Mouse (Mus musculus) E14TG2a.4 (cell line): ENCODE results near the gene Gnb4.

Source experiments
- CTCF ChIP-seq: conservative IDR thresholded peaks from 2 replicates; pipeline ENCODE4 v1.5.1; 2014; ENCODE audit warnings: low read length
- NANOG ChIP-seq: IDR thresholded peaks from 2 replicates; pipeline ENCODE4 v1.6.1; 2014; ENCODE audit warnings: borderline replicate concordance, low read length, mixed read lengths
- POU5F1 ChIP-seq: IDR thresholded peaks from 2 replicates; pipeline ENCODE4 v1.6.1; 2014; ENCODE audit warnings: low read length, borderline replicate concordance

DNA sequence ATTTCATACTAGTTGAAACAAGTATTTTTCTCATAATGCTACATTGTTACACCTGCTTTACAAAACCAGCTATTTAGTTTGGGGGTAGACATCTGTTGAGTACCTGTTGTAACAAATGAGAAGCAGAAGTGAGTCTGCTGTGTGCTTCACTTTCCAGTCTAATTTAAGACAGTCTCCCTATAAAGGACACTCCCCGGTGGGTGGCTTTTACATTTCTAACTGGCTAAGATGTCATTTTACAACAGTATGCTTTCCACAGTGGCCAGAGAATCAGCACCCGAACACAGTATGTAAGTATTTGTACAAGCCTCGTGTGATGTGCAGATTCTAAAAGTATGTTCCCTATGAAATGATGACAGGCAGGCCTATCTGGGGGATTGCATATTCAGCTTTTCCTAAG lies 35.6 kb downstream of the Gnb4 start:
- no peak for TF ChIP-seq CTCF
- no peak for TF ChIP-seq NANOG
- no peak for TF ChIP-seq POU5F1
